Mouse (Mus musculus): ENCODE measurements at regions not wholly inside any gene's neighbourhood (a gene's known extent, or its start where the extent isn't known, plus 50 kb on each side); places are given as distances from the start of the nearest gene placed in this dataset.

DNA sequence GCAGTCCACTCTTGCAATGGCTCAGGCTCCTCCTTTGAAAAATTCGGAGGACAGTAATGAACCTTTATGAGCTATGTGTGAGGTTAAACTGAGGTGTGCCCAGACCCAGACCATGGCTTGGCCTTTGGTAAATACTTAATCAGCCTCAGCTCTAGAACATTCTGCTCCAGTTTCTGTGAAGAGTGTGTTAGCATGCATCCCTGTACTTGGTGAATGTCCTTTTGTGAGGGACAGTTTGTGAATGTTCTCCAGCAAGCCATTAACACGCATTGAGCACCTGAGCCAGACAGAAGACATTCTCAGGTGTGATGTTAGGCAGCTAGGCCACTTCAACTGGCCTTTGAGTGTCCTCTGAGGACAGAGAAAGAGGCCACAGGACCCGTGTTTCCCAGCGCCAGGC, 105.8 kb upstream of the Trpm1 start:
- H3K36me3 ChIP-seq (ENCODE audit: control insufficient read depth, insufficient read depth, low read length), result no peaks in the 10 kb centered on the region
- no peaks in the 10 kb centered on the region for H3K9me3 ChIP-seq (ENCODE audit: control insufficient read depth, low read length)
- H3K4me3 ChIP-seq (replicated peaks; ENCODE audit: low read length), result no peak overlapping the region
- DNase-seq (ENCODE audit: low spot score) (no peak), ATAC-seq (ENCODE audit: low FRiP score, low read depth) (no peak)
- no peak overlapping the region for H3K27ac ChIP-seq (replicated peaks; ENCODE audit: low read depth, low read length)
- H3K27me3 ChIP-seq (ENCODE audit: control insufficient read depth, insufficient read depth, low read length), result no peaks in the 10 kb centered on the region
- WGBS, result 83% methylated on average over 4 of the region's 4 CpGs
- no peak for TF ChIP-seq POLR2A (IDR thresholded peaks at IDR 0.05; ENCODE audit: borderline replicate concordance, extremely low read depth, insufficient read depth, insufficient read length)
- H3K4me2 ChIP-seq (replicated peaks; ENCODE audit: low read depth, low read length, severe bottlenecking), result peak overlapping the region; percentile 76; the same call in 1 of the 2 replicates
- peaks cover 17% of the 10 kb centered on the region for H3K4me1 ChIP-seq (ENCODE audit: control insufficient read depth, insufficient read depth, low read length)
- H3K9ac ChIP-seq (ENCODE audit: low read depth, low read length, severe bottlenecking), result no peak overlapping the region

DNA sequence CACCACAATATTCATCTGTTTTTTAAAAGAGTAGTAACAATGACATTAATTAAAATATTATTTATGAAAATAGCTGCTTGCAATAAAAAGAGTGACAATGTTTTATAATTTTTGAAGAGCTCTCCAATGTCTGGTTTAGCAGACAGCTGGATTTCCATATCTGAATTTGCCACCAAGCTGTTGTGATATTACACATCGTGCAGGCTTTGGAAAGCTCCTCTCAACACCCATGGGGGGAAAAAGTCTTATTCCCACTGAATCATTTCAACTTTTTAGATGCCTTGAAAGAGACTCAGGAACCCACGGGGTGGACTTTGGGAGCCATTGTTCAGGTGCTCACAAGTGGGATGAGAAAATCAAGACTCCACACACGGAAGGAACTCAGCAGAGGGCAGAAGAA, 106.6 kb upstream of the Klf13 start:
- H3K36me3 ChIP-seq (ENCODE audit: control insufficient read depth, insufficient read depth, low read length), result no peaks in the 10 kb centered on the region
- TF ChIP-seq POLR2A (IDR thresholded peaks at IDR 0.05; ENCODE audit: borderline replicate concordance, extremely low read depth, insufficient read depth, insufficient read length), result no peak
- H3K9me3 ChIP-seq (ENCODE audit: control insufficient read depth, low read length), result no peaks in the 10 kb centered on the region
- no peak overlapping the region for H3K27ac ChIP-seq (replicated peaks; ENCODE audit: low read depth, low read length)
- H3K27me3 ChIP-seq (ENCODE audit: control insufficient read depth, insufficient read depth, low read length), result no peaks in the 10 kb centered on the region
- no peak overlapping the region for H3K9ac ChIP-seq (ENCODE audit: low read depth, low read length, severe bottlenecking)
- ATAC-seq (ENCODE audit: low FRiP score, low read depth) (no peak), DNase-seq (ENCODE audit: low spot score) (no peak)
- H3K4me3 ChIP-seq (replicated peaks; ENCODE audit: low read length), result no peak overlapping the region
- peaks cover 16% of the 10 kb centered on the region for H3K4me1 ChIP-seq (ENCODE audit: control insufficient read depth, insufficient read depth, low read length)
- no peak overlapping the region for H3K4me2 ChIP-seq (replicated peaks; ENCODE audit: low read depth, low read length, severe bottlenecking)
- WGBS, result 85% methylated on average over 3 of the region's 3 CpGs

DNA sequence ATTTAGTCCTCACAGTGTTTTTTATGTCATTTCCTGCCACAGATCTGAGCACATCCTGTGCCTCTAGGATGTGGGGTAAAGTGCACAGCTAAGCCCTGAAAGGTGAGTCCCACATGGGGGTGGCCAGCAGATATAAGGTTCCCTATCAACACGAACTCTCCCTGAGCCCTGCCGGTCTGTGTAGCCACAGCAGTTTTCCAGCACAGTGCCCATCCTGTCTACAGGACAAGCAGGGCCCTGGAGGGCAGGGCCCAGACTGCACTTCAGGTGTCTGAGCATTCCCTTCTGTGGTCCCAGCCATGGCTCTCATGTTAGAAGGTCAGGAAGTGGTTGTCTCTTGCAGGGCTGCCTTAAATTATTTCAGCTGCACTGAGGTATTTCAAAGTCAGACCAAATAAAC, 104.3 kb upstream of the Klf13 start:
- Histone ChIP-seq H3K36me3 (ENCODE audit: control insufficient read depth, insufficient read depth, low read length) (no peaks in the 10 kb centered on the region), H3K9ac (ENCODE audit: low read depth, low read length, severe bottlenecking) (no peak overlapping the region), H3K9me3 (ENCODE audit: control insufficient read depth, low read length) (no peaks in the 10 kb centered on the region), H3K4me2 (replicated peaks; ENCODE audit: low read depth, low read length, severe bottlenecking) (no peak overlapping the region), H3K4me1 (ENCODE audit: control insufficient read depth, insufficient read depth, low read length) (no peaks in the 10 kb centered on the region; the same call in 1 of the 2 replicates), H3K27me3 (ENCODE audit: control insufficient read depth, insufficient read depth, low read length) (no peaks in the 10 kb centered on the region), H3K27ac (replicated peaks; ENCODE audit: low read depth, low read length) (no peak overlapping the region), H3K4me3 (replicated peaks; ENCODE audit: low read length) (no peak overlapping the region)
- no peak for DNase-seq (ENCODE audit: low spot score)
- WGBS, result 59% methylated on average over 2 of the region's 2 CpGs
- no peak for ATAC-seq (ENCODE audit: low FRiP score, low read depth)
- TF ChIP-seq POLR2A (IDR thresholded peaks at IDR 0.05; ENCODE audit: borderline replicate concordance, extremely low read depth, insufficient read depth, insufficient read length), result no peak

DNA sequence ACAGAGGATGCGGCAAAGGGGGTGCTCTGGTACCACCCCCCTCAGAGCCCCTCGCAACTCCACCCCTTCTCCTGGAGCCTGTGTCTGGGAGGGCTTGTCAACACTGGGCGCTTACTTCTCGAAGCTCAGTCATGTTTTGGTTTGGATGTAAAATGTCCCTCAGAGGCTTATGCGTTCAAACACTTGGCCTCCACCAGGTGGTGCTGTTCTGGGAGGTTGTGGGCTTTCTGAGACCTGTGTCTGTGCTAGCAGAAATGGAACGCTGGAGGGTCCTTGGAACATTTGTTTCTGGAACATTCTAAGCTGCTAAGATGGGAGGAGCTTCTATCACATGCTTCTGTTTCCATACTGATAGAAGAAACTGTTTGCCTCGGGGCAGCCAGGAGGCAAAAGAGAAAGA, 102.6 kb upstream of the Klf13 start:
- Histone ChIP-seq H3K36me3 (ENCODE audit: control insufficient read depth, insufficient read depth, low read length) (no peaks in the 10 kb centered on the region), H3K4me1 (ENCODE audit: control insufficient read depth, insufficient read depth, low read length) (no peaks in the 10 kb centered on the region), H3K9me3 (ENCODE audit: control insufficient read depth, low read length) (no peaks in the 10 kb centered on the region), H3K27ac (replicated peaks; ENCODE audit: low read depth, low read length) (no peak overlapping the region), H3K4me2 (replicated peaks; ENCODE audit: low read depth, low read length, severe bottlenecking) (no peak overlapping the region), H3K9ac (ENCODE audit: low read depth, low read length, severe bottlenecking) (no peak overlapping the region), H3K4me3 (replicated peaks; ENCODE audit: low read length) (no peak overlapping the region), H3K27me3 (ENCODE audit: control insufficient read depth, insufficient read depth, low read length) (no peaks in the 10 kb centered on the region)
- WGBS, result 96% methylated on average over 7 of the region's 7 CpGs
- no peak for TF ChIP-seq POLR2A (IDR thresholded peaks at IDR 0.05; ENCODE audit: borderline replicate concordance, extremely low read depth, insufficient read depth, insufficient read length)
- no peak for DNase-seq (ENCODE audit: low spot score)
- ATAC-seq (ENCODE audit: low FRiP score, low read depth), result no peak

GRCm38 (mm10) chr7:64040026-64040737, 101.5 kb upstream of the Klf13 start:
- no peak overlapping the region for H3K4me3 ChIP-seq (replicated peaks; ENCODE audit: low read length)
- no peaks in the 10 kb centered on the region for H3K36me3 ChIP-seq (ENCODE audit: control insufficient read depth, insufficient read depth, low read length)
- no peaks in the 10 kb centered on the region for H3K27me3 ChIP-seq (ENCODE audit: control insufficient read depth, insufficient read depth, low read length)
- WGBS, result 88% methylated on average over 7 of the region's 7 CpGs
- TF ChIP-seq POLR2A (IDR thresholded peaks at IDR 0.05; ENCODE audit: borderline replicate concordance, extremely low read depth, insufficient read depth, insufficient read length), result no peak
- DNase-seq (ENCODE audit: low spot score) (no peak), ATAC-seq (ENCODE audit: low FRiP score, low read depth) (no peak)
- no peak overlapping the region for H3K9ac ChIP-seq (ENCODE audit: low read depth, low read length, severe bottlenecking)
- H3K27ac ChIP-seq (replicated peaks; ENCODE audit: low read depth, low read length), result no peak overlapping the region
- no peak overlapping the region for H3K4me2 ChIP-seq (replicated peaks; ENCODE audit: low read depth, low read length, severe bottlenecking)
- H3K4me1 ChIP-seq (ENCODE audit: control insufficient read depth, insufficient read depth, low read length), result no peaks in the 10 kb centered on the region
- no peaks in the 10 kb centered on the region for H3K9me3 ChIP-seq (ENCODE audit: control insufficient read depth, low read length)
